Mouse (Mus musculus): ENCODE measurements around the gene Mdfi. TPM values are rescaled to one million over a fixed set of nuclear protein-coding genes. Genes with fewer than 3 reads are reported as not detected.

Gene Mdfi
- total and polyA plus RNA-seq, 2 experiments = 0.65 to 2.9 TPM

DNA sequence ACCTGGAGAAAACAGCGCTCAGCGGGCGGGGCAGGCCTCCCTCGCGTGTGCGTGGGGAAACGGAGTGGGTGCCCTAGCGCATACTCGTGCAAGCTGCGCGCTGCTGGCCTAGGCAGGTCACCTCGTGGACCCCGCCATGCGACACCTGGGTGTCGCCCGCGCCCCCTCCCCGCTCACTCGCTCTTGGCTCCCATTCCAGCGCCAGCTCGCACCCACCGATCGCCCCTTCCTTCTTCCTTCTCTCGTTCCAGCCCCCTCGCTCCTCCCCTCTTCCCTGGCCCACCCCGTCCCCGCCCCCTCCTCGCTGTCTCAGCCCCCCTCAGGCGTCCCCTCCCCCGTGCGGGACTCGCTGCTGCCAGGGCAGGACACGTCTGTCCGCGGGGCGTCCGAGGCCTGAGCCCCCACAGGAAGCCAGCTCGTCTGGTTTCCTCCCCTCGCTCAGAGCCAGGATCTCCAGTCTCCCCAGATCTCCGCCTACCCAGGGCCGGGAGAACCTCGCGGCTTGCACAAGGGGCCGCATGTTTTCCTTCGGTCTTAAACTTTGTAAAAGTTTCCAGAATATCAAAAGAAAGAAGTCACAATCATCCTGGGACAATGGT, 1.4 kb downstream of the Mdfi start:
- H3K79me2 ChIP-seq (ENCODE audit: control insufficient read depth, insufficient read depth, low read length) = no peaks in the 10 kb centered on the region
- 2% methylated on average over 43 of the region's 45 CpGs for WGBS
- TF ChIP-seq POLR2A (IDR thresholded peaks at IDR 0.05; ENCODE audit: extremely low read depth, insufficient read depth, low read length) (no peak), CTCF (IDR thresholded peaks at IDR 0.05; ENCODE audit: low read depth, low read length) (no peak)
- H3K27ac ChIP-seq (replicated peaks; ENCODE audit: insufficient read depth, low read depth, low read length) = no peak overlapping the region
- peaks cover 9% of the 10 kb centered on the region for H3K27me3 ChIP-seq (ENCODE audit: control insufficient read depth, insufficient read depth, low read length)
- peak overlapping the region; percentile 59 for H3K4me3 ChIP-seq (ENCODE audit: insufficient read depth, low read depth, low read length)
- H3K36me3 ChIP-seq (ENCODE audit: control insufficient read depth, insufficient read depth, low read length) = no peaks in the 10 kb centered on the region
- H3K9ac ChIP-seq (ENCODE audit: low read depth, low read length) = peak overlapping the region; percentile 44
- peaks cover 4% of the 10 kb centered on the region; the same call in 1 of the 2 replicates for H3K4me1 ChIP-seq (ENCODE audit: control insufficient read depth, insufficient read depth, low read length)
- no peak for DNase-seq (ENCODE audit: extremely low read depth, low read depth, low spot score)

GRCm38 (mm10) chr17:47832501-47833028, 1.9 kb downstream of the Mdfi start:
- Histone ChIP-seq H3K79me2 (ENCODE audit: control insufficient read depth, insufficient read depth, low read length) (no peaks in the 10 kb centered on the region), H3K9ac (ENCODE audit: low read depth, low read length) (peak overlapping the region; percentile 44), H3K36me3 (ENCODE audit: control insufficient read depth, insufficient read depth, low read length) (no peaks in the 10 kb centered on the region), H3K27ac (replicated peaks; ENCODE audit: insufficient read depth, low read depth, low read length) (no peak overlapping the region), H3K27me3 (ENCODE audit: control insufficient read depth, insufficient read depth, low read length) (peaks cover 9% of the 10 kb centered on the region), H3K4me1 (ENCODE audit: control insufficient read depth, insufficient read depth, low read length) (peaks cover 4% of the 10 kb centered on the region; the same call in 1 of the 2 replicates), H3K4me3 (ENCODE audit: insufficient read depth, low read depth, low read length) (peak overlapping the region; percentile 59)
- DNase-seq (ENCODE audit: extremely low read depth, low read depth, low spot score) = no peak
- 9% methylated on average over 17 of the region's 17 CpGs for WGBS
- no peak for TF ChIP-seq CTCF (IDR thresholded peaks at IDR 0.05; ENCODE audit: low read depth, low read length)

DNA sequence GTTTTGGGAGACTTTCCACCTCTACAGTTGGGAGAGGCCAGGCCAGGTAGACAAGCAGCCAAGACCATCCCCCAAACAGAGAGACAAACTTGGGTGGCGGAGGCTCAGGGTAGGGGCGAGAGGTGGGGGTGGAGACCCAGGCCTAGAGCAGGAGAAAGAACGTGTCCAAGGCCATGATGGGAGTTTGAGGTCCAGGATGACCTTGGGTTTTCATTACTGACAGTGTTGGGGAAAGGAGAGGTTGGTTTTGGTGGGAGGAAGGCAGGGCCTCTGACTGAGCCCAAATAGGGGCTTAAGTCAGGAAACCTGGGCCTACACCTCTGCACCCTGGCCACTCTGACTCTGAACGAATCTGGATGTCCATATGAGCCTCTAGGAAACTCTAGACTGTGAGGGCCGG, 2.7 kb downstream of the Mdfi start:
- Histone ChIP-seq H3K4me3 (ENCODE audit: insufficient read depth, low read depth, low read length) (no peak overlapping the region), H3K4me1 (ENCODE audit: control insufficient read depth, insufficient read depth, low read length) (peaks cover 4% of the 10 kb centered on the region; the same call in 1 of the 2 replicates), H3K9ac (ENCODE audit: low read depth, low read length) (no peak overlapping the region), H3K79me2 (ENCODE audit: control insufficient read depth, insufficient read depth, low read length) (no peaks in the 10 kb centered on the region), H3K27me3 (ENCODE audit: control insufficient read depth, insufficient read depth, low read length) (peaks cover 9% of the 10 kb centered on the region), H3K36me3 (ENCODE audit: control insufficient read depth, insufficient read depth, low read length) (no peaks in the 10 kb centered on the region), H3K27ac (replicated peaks; ENCODE audit: insufficient read depth, low read depth, low read length) (no peak overlapping the region)
- 89% methylated on average over 5 of the region's 5 CpGs for WGBS
- no peak for DNase-seq (ENCODE audit: extremely low read depth, low read depth, low spot score)
- no peak for TF ChIP-seq CTCF (IDR thresholded peaks at IDR 0.05; ENCODE audit: low read depth, low read length)
- TF ChIP-seq POLR2A (IDR thresholded peaks at IDR 0.05; ENCODE audit: extremely low read depth, insufficient read depth, low read length) = no peak

GRCm38 (mm10) chr17:47831161-47831560, 3.3 kb downstream of the Mdfi start:
- Histone ChIP-seq H3K36me3 (ENCODE audit: control insufficient read depth, insufficient read depth, low read length) (no peaks in the 10 kb centered on the region), H3K4me1 (ENCODE audit: control insufficient read depth, insufficient read depth, low read length) (peaks cover 4% of the 10 kb centered on the region; the same call in 1 of the 2 replicates), H3K9ac (ENCODE audit: low read depth, low read length) (no peak overlapping the region), H3K4me3 (ENCODE audit: insufficient read depth, low read depth, low read length) (no peak overlapping the region), H3K27me3 (ENCODE audit: control insufficient read depth, insufficient read depth, low read length) (peaks cover 9% of the 10 kb centered on the region), H3K27ac (replicated peaks; ENCODE audit: insufficient read depth, low read depth, low read length) (no peak overlapping the region), H3K79me2 (ENCODE audit: control insufficient read depth, insufficient read depth, low read length) (no peaks in the 10 kb centered on the region)
- TF ChIP-seq POLR2A (IDR thresholded peaks at IDR 0.05; ENCODE audit: extremely low read depth, insufficient read depth, low read length) (no peak), CTCF (IDR thresholded peaks at IDR 0.05; ENCODE audit: low read depth, low read length) (no peak)
- WGBS = 78% methylated on average over 9 of the region's 9 CpGs
- DNase-seq (ENCODE audit: extremely low read depth, low read depth, low spot score) = no peak

- Histone ChIP-seq H3K4me3 (ENCODE audit: insufficient read depth, low read depth, low read length) (no peak overlapping the region), H3K9ac (ENCODE audit: low read depth, low read length) (no peak overlapping the region), H3K27ac (replicated peaks; ENCODE audit: insufficient read depth, low read depth, low read length) (no peak overlapping the region), H3K4me1 (ENCODE audit: control insufficient read depth, insufficient read depth, low read length) (no peaks in the 10 kb centered on the region), H3K36me3 (ENCODE audit: control insufficient read depth, insufficient read depth, low read length) (no peaks in the 10 kb centered on the region), H3K79me2 (ENCODE audit: control insufficient read depth, insufficient read depth, low read length) (no peaks in the 10 kb centered on the region), H3K27me3 (ENCODE audit: control insufficient read depth, insufficient read depth, low read length) (no peaks in the 10 kb centered on the region)
- WGBS = 94% methylated on average over 8 of the region's 8 CpGs
- no peak for TF ChIP-seq POLR2A (IDR thresholded peaks at IDR 0.05; ENCODE audit: extremely low read depth, insufficient read depth, low read length)
- TF ChIP-seq CTCF (IDR thresholded peaks at IDR 0.05; ENCODE audit: low read depth, low read length) = no peak
- no peak for DNase-seq (ENCODE audit: extremely low read depth, low read depth, low spot score)
These were observed 13.2 kb downstream of the Mdfi start for GRCm38 (mm10) chr17:47821339-47821738.

GRCm38 (mm10) chr17:47818038-47818725, 16.3 kb downstream of the Mdfi start:
- 91% methylated on average over 13 of the region's 13 CpGs for WGBS
- H3K27me3 ChIP-seq (ENCODE audit: control insufficient read depth, insufficient read depth, low read length) = no peaks in the 10 kb centered on the region

More at GRCm38 (mm10) chr17:47818038-47818725, 16.3 kb downstream of the Mdfi start:
- no peak for DNase-seq (ENCODE audit: extremely low read depth, low read depth, low spot score)
- no peaks in the 10 kb centered on the region for H3K79me2 ChIP-seq (ENCODE audit: control insufficient read depth, insufficient read depth, low read length)
- TF ChIP-seq CTCF (IDR thresholded peaks at IDR 0.05; ENCODE audit: low read depth, low read length) (no peak), POLR2A (IDR thresholded peaks at IDR 0.05; ENCODE audit: extremely low read depth, insufficient read depth, low read length) (no peak)
- no peaks in the 10 kb centered on the region for H3K4me1 ChIP-seq (ENCODE audit: control insufficient read depth, insufficient read depth, low read length)
- no peak overlapping the region for H3K9ac ChIP-seq (ENCODE audit: low read depth, low read length)
- no peak overlapping the region for H3K4me3 ChIP-seq (ENCODE audit: insufficient read depth, low read depth, low read length)
- no peak overlapping the region for H3K27ac ChIP-seq (replicated peaks; ENCODE audit: insufficient read depth, low read depth, low read length)
- no peaks in the 10 kb centered on the region for H3K36me3 ChIP-seq (ENCODE audit: control insufficient read depth, insufficient read depth, low read length)
